Mouse (Mus musculus) C2C12 (cell line): ENCODE measurements around the gene Evi5l.

Experiments used
- CEBPB ChIP-seq: IDR thresholded peaks from one replicate; pipeline ENCODE4 v1.6.1; 2011; ENCODE audit warnings: low read depth, mild to moderate bottlenecking, control low read depth, moderate library complexity
- CTCF ChIP-seq: IDR thresholded peaks from one replicate; pipeline ENCODE4 v1.5.1; 2011; ENCODE audit not compliant: control insufficient read depth, insufficient read depth, insufficient read length
- FOSL1 ChIP-seq: IDR thresholded peaks from one replicate; pipeline ENCODE4 v1.8.0; 2011; ENCODE audit warnings: mild to moderate bottlenecking, low read length; ENCODE audit not compliant: poor library complexity, insufficient read depth, severe bottlenecking
- MAX ChIP-seq: IDR thresholded peaks from one replicate; pipeline ENCODE4 v1.6.1; 2011; ENCODE audit warnings: mild to moderate bottlenecking, control low read depth
- MYOD1 ChIP-seq: IDR thresholded peaks from one replicate; pipeline ENCODE4 v1.6.1; 2011; ENCODE audit warnings: low read depth; ENCODE audit not compliant: control insufficient read depth, insufficient read length
- MYOG ChIP-seq: IDR thresholded peaks from one replicate; pipeline ENCODE4 v1.6.1; 2011; ENCODE audit not compliant: control insufficient read depth, insufficient read length; ENCODE audit errors: extremely low read depth
- USF1 ChIP-seq: IDR thresholded peaks from one replicate; pipeline ENCODE4 v1.6.1; 2011; ENCODE audit warnings: low read depth, mild to moderate bottlenecking, control low read depth, moderate library complexity

DNA sequence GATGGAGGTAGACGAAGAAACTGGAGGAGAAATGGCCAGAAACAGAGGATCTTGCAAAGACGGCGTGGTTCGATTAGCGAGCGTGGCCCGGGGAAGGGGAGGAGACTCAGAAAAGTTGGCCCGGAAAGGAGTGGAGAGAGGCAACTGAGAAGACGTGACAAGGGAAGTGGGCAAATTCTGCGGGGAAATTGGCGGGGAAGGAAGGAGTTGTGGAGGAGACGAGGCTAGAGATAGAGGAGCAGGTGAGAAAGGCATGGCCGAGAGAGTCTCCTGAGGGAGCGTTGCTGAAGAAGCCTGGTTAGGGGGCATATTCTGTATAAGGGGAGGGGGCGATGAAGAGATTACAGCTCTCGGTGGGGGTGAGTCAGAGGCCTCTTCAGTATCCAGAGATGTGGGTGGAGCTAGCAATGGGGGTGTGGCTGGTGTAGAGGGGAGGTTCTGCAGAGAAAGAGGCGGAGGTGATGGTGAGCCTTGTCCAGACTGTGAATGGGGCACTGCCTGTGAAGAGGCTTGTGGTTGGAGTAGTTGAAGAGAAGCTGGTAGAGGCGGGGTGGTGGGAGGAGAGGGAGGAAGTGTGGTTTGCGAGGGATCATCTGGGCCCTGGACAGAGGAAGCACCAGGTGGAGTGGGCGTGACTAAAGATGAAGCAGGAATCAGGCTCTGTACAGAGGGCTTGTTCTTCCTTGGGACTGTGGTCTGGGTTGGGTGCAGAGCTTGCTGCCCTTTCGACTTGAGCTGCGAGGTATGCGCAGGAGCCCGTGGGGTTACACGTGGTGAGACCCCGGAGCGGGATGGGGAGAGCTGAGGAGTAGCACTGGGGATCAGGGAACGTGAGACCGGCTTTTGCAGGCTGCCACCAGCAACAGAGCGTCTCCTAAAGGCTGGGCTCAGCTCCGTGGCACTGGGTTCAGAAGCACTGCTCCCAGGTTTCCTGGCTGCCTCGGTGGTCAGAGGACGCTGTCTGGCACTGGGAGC, 47.9 kb downstream of the Evi5l start:
- TF ChIP-seq CTCF, result no peak
- no peak for TF ChIP-seq CEBPB
- no peak for TF ChIP-seq MAX
- TF ChIP-seq FOSL1, result no peak
- no peak for TF ChIP-seq MYOD1
- TF ChIP-seq USF1, result no peak
- no peak for TF ChIP-seq MYOG
